Mouse (Mus musculus): ENCODE measurements at regions not wholly inside any gene's neighbourhood (a gene's known extent, or its start where the extent isn't known, plus 50 kb on each side); places are given as distances from the start of the nearest gene placed in this dataset.

- Histone ChIP-seq H3K4me1 (ENCODE audit: control insufficient read depth in 1 of 2, insufficient read depth in 2 of 2) (no peaks in the 10 kb centered on the region), H3K36me3 (replicated peaks in 1 of 2; ENCODE audit: control insufficient read depth in 1 of 2, insufficient read depth in 1 of 2, low read length in 1 of 2) (no peaks in the 10 kb centered on the region), H3K4me2 (ENCODE audit: insufficient read depth, low read depth, poor library complexity, severe bottlenecking) (no peak overlapping the region), H3K27me3 (replicated peaks) (no peaks in the 10 kb centered on the region), H3K27ac (ENCODE audit: insufficient read depth, low read depth) (no peak overlapping the region), H3K4me3 (replicated peaks in 1 of 3; ENCODE audit: low read depth in 2 of 3, low read length in 2 of 3, poor library complexity in 1 of 3) (no peak overlapping the region), H3K9ac (ENCODE audit: insufficient read depth, low read depth) (no peak overlapping the region), H3K79me2 (replicated peaks; ENCODE audit: control insufficient read depth, extremely low read depth, insufficient read depth, poor library complexity, severe bottlenecking) (no peaks in the 10 kb centered on the region), H3K9me3 (replicated peaks; ENCODE audit: low read length) (peaks cover 11% of the 10 kb centered on the region)
- in situ Hi-C loops (cut with MboI; ENCODE audit: low pct_ligation_motif_present, low pct_unique_long_range_greater_than_20kb, low sequenced_read_pairs): no loop called here
- TF ChIP-seq USF1 (IDR thresholded peaks at IDR 0.05; ENCODE audit: low read depth, low read length): no peak
- no peak for TF ChIP-seq MAFK (IDR thresholded peaks at IDR 0.05; ENCODE audit: insufficient replicate concordance, low read length)
- TF ChIP-seq ZNF384 (IDR thresholded peaks at IDR 0.05; ENCODE audit: low read depth, low read length): no peak
- no peak for TF ChIP-seq UBTF (IDR thresholded peaks at IDR 0.05; ENCODE audit: low read depth, low read length)
- no peak for TF ChIP-seq RCOR1 (conservative IDR thresholded peaks at IDR 0.05; ENCODE audit: low read depth, low read length)
- no peak for TF ChIP-seq BHLHE40 (IDR thresholded peaks at IDR 0.05; ENCODE audit: low read depth, low read length)
- TF ChIP-seq JUND (conservative IDR thresholded peaks at IDR 0.05; ENCODE audit: low read depth, low read length): no peak
- TF ChIP-seq PAX5 (IDR thresholded peaks at IDR 0.05; ENCODE audit: low read length): no peak
- TF ChIP-seq TCF12 (IDR thresholded peaks at IDR 0.05; ENCODE audit: low read depth, low read length): no peak
- no peak for TF ChIP-seq MAZ (IDR thresholded peaks at IDR 0.05; ENCODE audit: low read depth, low read length)
- TF ChIP-seq RAD21 (IDR thresholded peaks at IDR 0.05; ENCODE audit: low read depth, low read length): no peak
- no peak for TF ChIP-seq ETS1 (conservative IDR thresholded peaks at IDR 0.05; ENCODE audit: low read depth, low read length)
- TF ChIP-seq USF2 (conservative IDR thresholded peaks at IDR 0.05; ENCODE audit: low read depth, low read length): no peak
- no peak for TF ChIP-seq KAT2A (IDR thresholded peaks at IDR 0.05; ENCODE audit: insufficient replicate concordance, low read length)
- TF ChIP-seq MXI1 (IDR thresholded peaks at IDR 0.05; ENCODE audit: low read depth, low read length): no peak
- no peak for TF ChIP-seq JUN (IDR thresholded peaks at IDR 0.05; ENCODE audit: insufficient read depth, low read depth, low read length)
- no peak for TF ChIP-seq POLR2A (IDR thresholded peaks at IDR 0.05; ENCODE audit: low read depth, low read length)
- no peak for TF ChIP-seq ZC3H11A (IDR thresholded peaks at IDR 0.05; ENCODE audit: low read depth, low read length)
- TF ChIP-seq SMC3 (IDR thresholded peaks at IDR 0.05; ENCODE audit: low read depth, low read length): no peak
- no peak for TF ChIP-seq TBP (conservative IDR thresholded peaks at IDR 0.05; ENCODE audit: low read depth, low read length)
- dilution Hi-C loops (cut with MboI; ENCODE audit: extremely low pct_ligation_motif_present, extremely low pct_unique_long_range_greater_than_20kb, low sequenced_read_pairs): no loop called here
- no peak for DNase-seq (ENCODE audit: extremely low read depth)
Observed at GRCm38 (mm10) chr14:62132353-62132816, 160.0 kb upstream of the Rnaseh2b start.

- in situ Hi-C loops (cut with MboI; ENCODE audit: low pct_ligation_motif_present, low pct_unique_long_range_greater_than_20kb, low sequenced_read_pairs) (no loop called here), dilution Hi-C loops (cut with MboI; ENCODE audit: extremely low pct_ligation_motif_present, extremely low pct_unique_long_range_greater_than_20kb, low sequenced_read_pairs) (no loop called here)
- H3K9ac ChIP-seq (ENCODE audit: insufficient read depth, low read depth): no peak overlapping the region
- no peaks in the 10 kb centered on the region for H3K4me1 ChIP-seq (ENCODE audit: control insufficient read depth in 1 of 2, insufficient read depth in 2 of 2)
- no peaks in the 10 kb centered on the region for H3K36me3 ChIP-seq (replicated peaks in 1 of 2; ENCODE audit: control insufficient read depth in 1 of 2, insufficient read depth in 1 of 2, low read length in 1 of 2)
- DNase-seq (ENCODE audit: extremely low read depth): no peak
- H3K9me3 ChIP-seq (replicated peaks; ENCODE audit: low read length): peaks cover 11% of the 10 kb centered on the region
- TF ChIP-seq USF2 (conservative IDR thresholded peaks at IDR 0.05; ENCODE audit: low read depth, low read length) (no peak), HCFC1 (IDR thresholded peaks at IDR 0.05; ENCODE audit: low read depth, low read length) (no peak), TBP (conservative IDR thresholded peaks at IDR 0.05; ENCODE audit: low read depth, low read length) (no peak), ZC3H11A (IDR thresholded peaks at IDR 0.05; ENCODE audit: low read depth, low read length) (no peak), IRF4 (IDR thresholded peaks at IDR 0.05; ENCODE audit: low read depth, low read length) (no peak), MAZ (IDR thresholded peaks at IDR 0.05; ENCODE audit: low read depth, low read length) (no peak), CHD2 (IDR thresholded peaks at IDR 0.05; ENCODE audit: low read length) (no peak), MAFK (IDR thresholded peaks at IDR 0.05; ENCODE audit: insufficient replicate concordance, low read length) (no peak), POLR2AphosphoS2 (IDR thresholded peaks at IDR 0.05; ENCODE audit: low read depth, low read length) (no peak), ETS1 (conservative IDR thresholded peaks at IDR 0.05; ENCODE audit: low read depth, low read length) (no peak), EP300 (IDR thresholded peaks at IDR 0.05; ENCODE audit: low read length) (no peak), MEF2A (IDR thresholded peaks at IDR 0.05; ENCODE audit: borderline replicate concordance, low read depth, low read length) (no peak), SIN3A (IDR thresholded peaks at IDR 0.05; ENCODE audit: low read length) (no peak), NRF1 (IDR thresholded peaks at IDR 0.05; ENCODE audit: low read depth, low read length) (no peak), ZKSCAN1 (IDR thresholded peaks at IDR 0.05; ENCODE audit: borderline replicate concordance, low read depth, low read length) (no peak), ZNF384 (IDR thresholded peaks at IDR 0.05; ENCODE audit: low read depth, low read length) (no peak), JUN (IDR thresholded peaks at IDR 0.05; ENCODE audit: insufficient read depth, low read depth, low read length) (no peak)
- no peak overlapping the region for H3K4me3 ChIP-seq (replicated peaks in 1 of 3; ENCODE audit: low read depth in 2 of 3, low read length in 2 of 3, poor library complexity in 1 of 3)
- H3K79me2 ChIP-seq (replicated peaks; ENCODE audit: control insufficient read depth, extremely low read depth, insufficient read depth, poor library complexity, severe bottlenecking): no peaks in the 10 kb centered on the region
- H3K4me2 ChIP-seq (ENCODE audit: insufficient read depth, low read depth, poor library complexity, severe bottlenecking): no peak overlapping the region
- H3K27ac ChIP-seq (ENCODE audit: insufficient read depth, low read depth): no peak overlapping the region
- H3K27me3 ChIP-seq (replicated peaks): peaks cover 2% of the 10 kb centered on the region
Observed at GRCm38 (mm10) chr14:62137981-62138380, 154.4 kb upstream of the Rnaseh2b start.

All from CH12.LX (cell line).